8 mouse cellular contexts compared by ENCODE assay signal in genomic region chr3:104639749-104640368, GRCm38 (mm10). TPM values are rescaled to one million over a fixed set of nuclear protein-coding genes. Genes with fewer than 3 reads are reported as not detected.
A peak's percentile ranks its signal among the peaks of the same experiment; 100 is the strongest.
DNase-seq lines count a peak whose midpoint lies in the region; ATAC-seq and TF ChIP-seq lines count a peak whose summit lies in the region.

No protein-coding gene starts in this region.

- TF ChIP-seq POLR2A in MEL (IDR thresholded peaks at IDR 0.05; ENCODE audit: control insufficient read depth in 1 of 2, insufficient read depth in 1 of 2, low read depth in 1 of 2, low read length in 2 of 2, poor library complexity in 1 of 2) = no peak

- 18% methylated on average over 10 of the region's 10 CpGs for WGBS in heart, embryonic 14.5 days
- 19% methylated on average over 10 of the region's 10 CpGs for WGBS in hindbrain, embryonic 14.5 days
- 16% methylated on average over 10 of the region's 10 CpGs for WGBS in midbrain, embryonic 11.5 days

- no peak for DNase-seq in heart, postnatal 10 days
- no peak for DNase-seq in MEL (ENCODE audit: low read depth, low spot score)
- DNase-seq in hindbrain, embryonic 14.5 days (ENCODE audit: low spot score) = no peak
- DNase-seq in midbrain, embryonic 11.5 days (ENCODE audit: low spot score, missing footprints) = no peak
- no peak for DNase-seq in adrenal gland, adult 2 months
- no peak for DNase-seq in T-cell, adult 2 months (ENCODE audit: low spot score)
- no peak for DNase-seq in spleen, postnatal 10 days (ENCODE audit: low spot score in 2 of 2)

- TF ChIP-seq EP300 in MEL (IDR thresholded peaks at IDR 0.05; ENCODE audit: low read depth in 1 of 2, low read length in 2 of 2) = no peak

- H3K4me3 ChIP-seq in heart, embryonic 14.5 days (ENCODE audit: control insufficient read depth in 1 of 2, insufficient read depth in 1 of 2, low read depth in 1 of 2, low read length in 2 of 2) = peak overlapping the region; percentile 77 to 98
- peak overlapping the region; percentile 67 to 85 for H3K4me3 ChIP-seq in MEL (ENCODE audit: control insufficient read depth in 1 of 2, insufficient read depth in 1 of 2, low read depth in 2 of 2, low read length in 2 of 2)
- H3K4me3 ChIP-seq in hindbrain, embryonic 14.5 days (replicated peaks; ENCODE audit: low read length) = peak overlapping the region; percentile 92
- peak overlapping the region; percentile 88 for H3K4me3 ChIP-seq in midbrain, embryonic 11.5 days (ENCODE audit: low read depth, low read length)

- H3K9ac ChIP-seq in heart, embryonic 14.5 days (ENCODE audit: low read length) = peak overlapping the region; percentile 100
- peak overlapping the region; percentile 94 for H3K9ac ChIP-seq in MEL (ENCODE audit: control insufficient read depth, low read depth, low read length, poor library complexity, severe bottlenecking)
- no peak overlapping the region for H3K9ac ChIP-seq in hindbrain, embryonic 14.5 days
- H3K9ac ChIP-seq in midbrain, embryonic 11.5 days (ENCODE audit: low read length) = no peak overlapping the region; the same call in 1 of the 2 replicates

- H3K36me3 ChIP-seq in heart, embryonic 14.5 days (ENCODE audit: control insufficient read depth, insufficient read depth, low read length) = no peaks in the 10 kb centered on the region
- peaks cover 0 to 52% of the 10 kb centered on the region in 2 experiments; a peak in 3 of 4 replicates for H3K36me3 ChIP-seq in MEL (ENCODE audit: control insufficient read depth in 1 of 2, insufficient read depth in 2 of 2, low read length in 2 of 2)
- no peaks in the 10 kb centered on the region for H3K36me3 ChIP-seq in hindbrain, embryonic 14.5 days (replicated peaks; ENCODE audit: control insufficient read depth, insufficient read depth)
- H3K36me3 ChIP-seq in midbrain, embryonic 11.5 days (ENCODE audit: control insufficient read depth, insufficient read depth, low read length) = no peaks in the 10 kb centered on the region

- no peak for TF ChIP-seq CTCF in MEL (IDR thresholded peaks at IDR 0.05 in 2 of 3, conservative IDR thresholded peaks at IDR 0.05 in 1 of 3; ENCODE audit: control insufficient read depth in 1 of 3, insufficient read depth in 1 of 3, low read depth in 2 of 3, low read length in 3 of 3, poor library complexity in 1 of 3, severe bottlenecking in 1 of 3)

- H3K27me3 ChIP-seq in heart, embryonic 14.5 days (ENCODE audit: control insufficient read depth, insufficient read depth, low read length) = no peaks in the 10 kb centered on the region
- no peaks in the 10 kb centered on the region for H3K27me3 ChIP-seq in MEL (ENCODE audit: control insufficient read depth in 1 of 2, insufficient read depth in 2 of 2, low read length in 2 of 2)
- H3K27me3 ChIP-seq in hindbrain, embryonic 14.5 days (ENCODE audit: control insufficient read depth, insufficient read depth, low read length) = no peaks in the 10 kb centered on the region
- H3K27me3 ChIP-seq in midbrain, embryonic 11.5 days (ENCODE audit: control insufficient read depth, insufficient read depth, low read length) = no peaks in the 10 kb centered on the region

- peak overlapping the region; percentile 83 for H3K4me2 ChIP-seq in heart, embryonic 14.5 days (ENCODE audit: low read length)
- peak overlapping the region; percentile 95 for H3K4me2 ChIP-seq in hindbrain, embryonic 14.5 days (replicated peaks)
- H3K4me2 ChIP-seq in midbrain, embryonic 11.5 days = peak overlapping the region; percentile 96

- no peak for TF ChIP-seq RAD21 in MEL (IDR thresholded peaks at IDR 0.05; ENCODE audit: low read depth, low read length)

- H3K79me2 ChIP-seq in MEL (ENCODE audit: control insufficient read depth, insufficient read depth, low read length, poor library complexity) = peaks cover 72% of the 10 kb centered on the region

- peaks cover 2 to 37% of the 10 kb centered on the region in 2 experiments; a peak in 3 of 4 replicates for H3K4me1 ChIP-seq in heart, embryonic 14.5 days (ENCODE audit: control insufficient read depth in 2 of 2, insufficient read depth in 2 of 2, low read length in 2 of 2)
- H3K4me1 ChIP-seq in MEL (ENCODE audit: control insufficient read depth in 1 of 2, insufficient read depth in 2 of 2, low read length in 2 of 2) = peaks cover 21 to 22% of the 10 kb centered on the region in 2 experiments
- peaks cover 8% of the 10 kb centered on the region; the same call in 1 of the 2 replicates for H3K4me1 ChIP-seq in hindbrain, embryonic 14.5 days (replicated peaks; ENCODE audit: control insufficient read depth, insufficient read depth, low read length)
- peaks cover 7% of the 10 kb centered on the region; the same call in 1 of the 2 replicates for H3K4me1 ChIP-seq in midbrain, embryonic 11.5 days (ENCODE audit: control insufficient read depth, insufficient read depth, low read length)

- intact Hi-C loops in heart, postnatal 10 days (cut with DNase I) = no loop called here

- ATAC-seq in heart, embryonic 14.5 days (ENCODE audit: insufficient number of reproducible peaks, insufficient read depth, low FRiP score, low read depth) = no peak
- ATAC-seq in hindbrain, embryonic 14.5 days (ENCODE audit: low FRiP score) = no peak
- no peak for ATAC-seq in midbrain, embryonic 11.5 days (ENCODE audit: low FRiP score)

- peak overlapping the region in 1 of 2 experiments; percentile 94; a peak in 2 of 4 replicates for H3K27ac ChIP-seq in heart, embryonic 14.5 days (replicated peaks in 1 of 2; ENCODE audit: control insufficient read depth in 1 of 2, insufficient read depth in 1 of 2, low read depth in 2 of 2, low read length in 2 of 2)
- peak overlapping the region; percentile 69 for H3K27ac ChIP-seq in MEL (ENCODE audit: control insufficient read depth, low read depth, low read length)
- no peak overlapping the region for H3K27ac ChIP-seq in hindbrain, embryonic 14.5 days
- no peak overlapping the region for H3K27ac ChIP-seq in midbrain, embryonic 11.5 days (ENCODE audit: low read depth, low read length)

- no peaks in the 10 kb centered on the region for H3K9me3 ChIP-seq in heart, embryonic 14.5 days (ENCODE audit: control insufficient read depth, low read length)
- H3K9me3 ChIP-seq in MEL (replicated peaks; ENCODE audit: insufficient read depth, low read length) = no peaks in the 10 kb centered on the region
- no peaks in the 10 kb centered on the region for H3K9me3 ChIP-seq in hindbrain, embryonic 14.5 days (ENCODE audit: control insufficient read depth, low read length)
- H3K9me3 ChIP-seq in midbrain, embryonic 11.5 days (ENCODE audit: control insufficient read depth, low read length) = no peaks in the 10 kb centered on the region

TF ChIP-seq in MEL, 35 proteins besides CTCF, POLR2A, EP300 and RAD21:
- TF ChIP-seq CHD1 (IDR thresholded peaks at IDR 0.05; ENCODE audit: low read depth, low read length) = peak; percentile 78; the same call in 1 of the 2 replicates
- peak; percentile 66; the same call in 1 of the 2 replicates for TF ChIP-seq JUND (IDR thresholded peaks at IDR 0.05; ENCODE audit: low read depth, low read length)
- TF ChIP-seq ZNF384 (IDR thresholded peaks at IDR 0.05; ENCODE audit: low read depth, low read length) = no peak
- peak; percentile 10; the same call in 1 of the 2 replicates for TF ChIP-seq MYC (IDR thresholded peaks at IDR 0.05; ENCODE audit: low read depth, low read length)
- no peak for TF ChIP-seq CHD2 (IDR thresholded peaks at IDR 0.05; ENCODE audit: low read length)
- 0 out of 2 replicates have a peak, but pooled peaks have one; percentile 5 for TF ChIP-seq SIN3A (IDR thresholded peaks at IDR 0.05; ENCODE audit: low read length)
- TF ChIP-seq ELF1 (IDR thresholded peaks at IDR 0.05; ENCODE audit: low read depth, low read length) = no peak
- no peak for TF ChIP-seq TBP (IDR thresholded peaks at IDR 0.05; ENCODE audit: low read depth, low read length)
- TF ChIP-seq MXI1 (IDR thresholded peaks at IDR 0.05; ENCODE audit: low read depth, low read length) = no peak
- no peak for TF ChIP-seq USF2 (IDR thresholded peaks at IDR 0.05; ENCODE audit: borderline replicate concordance in 1 of 2, insufficient read depth in 1 of 2, low read depth in 1 of 2, low read length in 2 of 2)
- no peak for TF ChIP-seq TAL1 (IDR thresholded peaks at IDR 0.05; ENCODE audit: low read length)
- no peak for TF ChIP-seq MEF2A (IDR thresholded peaks at IDR 0.05; ENCODE audit: extremely low read depth, insufficient replicate concordance, low read depth, low read length, poor library complexity, severe bottlenecking)
- TF ChIP-seq MAZ (IDR thresholded peaks at IDR 0.05; ENCODE audit: low read depth, low read length) = no peak
- no peak for TF ChIP-seq RCOR1 (IDR thresholded peaks at IDR 0.05; ENCODE audit: low read depth, low read length)
- TF ChIP-seq ETS1 (IDR thresholded peaks at IDR 0.05; ENCODE audit: low read depth, low read length) = peak; percentile 26; the same call in 1 of the 2 replicates
- TF ChIP-seq NELFE (IDR thresholded peaks at IDR 0.05; ENCODE audit: low read depth, low read length) = no peak
- TF ChIP-seq ZMIZ1 (IDR thresholded peaks at IDR 0.05; ENCODE audit: low read depth, low read length) = no peak
- no peak for TF ChIP-seq POLR2AphosphoS2 (IDR thresholded peaks at IDR 0.05; ENCODE audit: low read length)
- no peak for TF ChIP-seq GATA1 (IDR thresholded peaks at IDR 0.05; ENCODE audit: low read depth, low read length)
- TF ChIP-seq BHLHE40 (IDR thresholded peaks at IDR 0.05; ENCODE audit: borderline replicate concordance, low read depth, low read length) = no peak

RNA-seq across cellular contexts. Expression of gene Slc16a1, which starts 1.4 kb away (rescaled TPM):
- polyA plus RNA-seq in heart, embryonic 14.5 days (2014; fragmentation: Nextera tagmentation; extraction: Ambion mirVana) = 82.5 and 89.5 TPM in 2 replicates
- 100 to 1,000 TPM; 173 to 202 TPM for total RNA-seq in heart, postnatal 10 days (2021)
- 118 and 128 TPM in 2 replicates for total RNA-seq in MEL (2012; rRNA removed)
- 10 to 100 TPM; 43.7 to 96.1 TPM for polyA plus RNA-seq in MEL (2012; ENCODE audit: insufficient read depth in 1 of 2, insufficient read length in 2 of 2, low read depth in 1 of 2, low replicate concordance in 2 of 2, missing spikeins in 1 of 2)
- 10.0 and 12.3 TPM in 2 replicates for polyA plus RNA-seq in hindbrain, embryonic 14.5 days (2014; fragmentation: Nextera tagmentation; extraction: Ambion mirVana)
- 31.9 and 36.3 TPM in 2 replicates for polyA plus RNA-seq in midbrain, embryonic 11.5 days (2014; fragmentation: Nextera tagmentation; extraction: Ambion mirVana)
- total RNA-seq in adrenal gland, adult 2 months (2021) = 10 to 100 TPM; 51.5 to 60.9 TPM
- polyA plus RNA-seq in adrenal gland, adult 2 months (2012; rRNA removed) = 18.4 and 29.5 TPM in 2 replicates

Comparison
In these comparisons a context has a peak if more than half of its experiments do, and no peak if none do; other contexts are left out.
1. H3K9ac ChIP-seq: peak in heart, embryonic 14.5 days (single experiment) and MEL (single experiment); none in hindbrain, embryonic 14.5 days (single experiment) and midbrain, embryonic 11.5 days (single experiment).
2. Peak in every context shown above with its lines, with median percentiles within 50 percentile points of each other: H3K4me2 ChIP-seq and H3K4me3 ChIP-seq.